Mouse (Mus musculus) ES-Bruce4 (cell line): ENCODE data around the gene Lrrc3c.

Experiments used
- CTCF ChIP-seq: IDR thresholded peaks from one replicate; pipeline ENCODE4 v1.8.1; 2011; ENCODE audit warnings: low read depth, low read length
- EP300 ChIP-seq: IDR thresholded peaks from 2 replicates; pipeline ENCODE4 v1.6.1; 2011; ENCODE audit warnings: low read depth, low read length; ENCODE audit not compliant: insufficient read depth
- POLR2A ChIP-seq: IDR thresholded peaks from one replicate; pipeline ENCODE4 v1.8.1; 2011; ENCODE audit warnings: low read length; ENCODE audit not compliant: insufficient read depth

DNA sequence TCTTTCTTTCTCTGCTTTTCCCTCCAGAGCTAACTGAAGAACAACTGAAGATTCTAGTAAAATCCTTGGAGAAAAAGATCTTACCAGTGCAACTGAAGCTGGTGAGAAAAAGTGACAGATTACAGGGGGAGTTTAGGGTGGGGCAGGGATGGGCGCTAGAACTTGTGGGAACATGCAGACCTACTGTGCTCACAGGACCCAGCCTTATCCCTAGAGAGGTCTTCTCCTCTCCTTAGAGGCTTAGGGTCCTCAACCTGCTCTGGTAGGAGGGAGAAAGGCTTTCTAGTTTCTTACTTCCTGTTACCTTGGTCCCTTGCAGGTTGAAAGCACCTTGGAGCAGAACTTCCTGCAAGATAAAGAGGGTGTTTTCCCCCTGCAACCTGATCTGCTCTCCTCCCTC lies 39.4 kb downstream of the Lrrc3c start:
- TF ChIP-seq CTCF: no peak
- TF ChIP-seq POLR2A: no peak
- TF ChIP-seq EP300: no peak
